Mouse (Mus musculus) thymus, adult 2 months (tissue): ENCODE measurements around the gene Tsen2.

Source experiments
- CTCF ChIP-seq: fragments of 200-500 bp; IDR thresholded peaks from 2 replicates; pipeline ENCODE4 v1.5.1; 2012; ENCODE audit warnings: mild to moderate bottlenecking, control low read depth, low read length, moderate library complexity, borderline replicate concordance; ENCODE audit not compliant: control insufficient read depth, poor library complexity, insufficient read depth; ENCODE audit errors: extremely low read depth
- POLR2A ChIP-seq: fragments of 200-500 bp; IDR thresholded peaks from 2 replicates; pipeline ENCODE4 v1.6.1; 2012; ENCODE audit warnings: mild to moderate bottlenecking, low read length, control low read depth, moderate library complexity; ENCODE audit not compliant: control insufficient read depth, poor library complexity, insufficient read depth; ENCODE audit errors: extremely low read depth

DNA sequence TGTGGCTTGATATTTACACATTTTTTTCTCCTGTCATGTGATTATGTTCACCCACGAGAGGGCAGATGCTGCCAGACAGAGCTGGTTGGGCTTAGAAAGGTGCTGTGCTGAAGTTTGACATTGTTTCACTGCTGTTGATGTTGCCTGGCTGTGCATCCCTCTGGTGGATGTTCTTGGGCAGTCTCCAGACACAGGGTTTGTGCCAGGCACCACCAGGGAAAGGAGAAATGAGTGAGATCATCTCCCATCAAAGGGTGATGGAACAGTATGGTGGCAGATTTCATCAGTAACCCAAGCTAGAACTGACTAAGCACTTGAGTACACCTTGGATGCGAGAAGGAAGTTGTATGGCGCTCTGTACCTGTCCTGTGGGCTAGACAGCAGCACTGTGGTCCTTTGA lies 71.5 kb downstream of the Tsen2 start:
- TF ChIP-seq CTCF (no peak), POLR2A (no peak)
